Mouse (Mus musculus): ENCODE measurements at regions not wholly inside any gene's neighbourhood (a gene's known extent, or its start where the extent isn't known, plus 50 kb on each side); places are given as distances from the start of the nearest gene placed in this dataset.
A peak's percentile ranks its signal among the peaks of the same experiment; 100 is the strongest.

- no peak for TF ChIP-seq POLR2A (IDR thresholded peaks at IDR 0.05; ENCODE audit: low read depth, low read length)
- no peak for TF ChIP-seq CTCF (IDR thresholded peaks at IDR 0.05; ENCODE audit: borderline replicate concordance, insufficient read depth, low read length)
- Histone ChIP-seq H3K4me3 (ENCODE audit: insufficient read depth, low read length) (no peak overlapping the region), H3K27ac (ENCODE audit: insufficient read depth, low read length) (no peak overlapping the region), H3K4me1 (ENCODE audit: control insufficient read depth, insufficient read depth, low read length) (peaks cover 11% of the 10 kb centered on the region; the same call in 1 of the 2 replicates)
These were observed 102.7 kb upstream of the Irf2bp2 start for GRCm38 (mm10) chr8:126696346-126697010.

GRCm38 (mm10) chr8:126694370-126694769, 100.6 kb upstream of the Irf2bp2 start:
- peak overlapping the region; percentile 73 for H3K27ac ChIP-seq (ENCODE audit: insufficient read depth, low read length)
- TF ChIP-seq CTCF (IDR thresholded peaks at IDR 0.05; ENCODE audit: borderline replicate concordance, insufficient read depth, low read length): no peak
- TF ChIP-seq POLR2A (IDR thresholded peaks at IDR 0.05; ENCODE audit: low read depth, low read length): no peak
- H3K4me1 ChIP-seq (ENCODE audit: control insufficient read depth, insufficient read depth, low read length): peaks cover 11% of the 10 kb centered on the region; the same call in 1 of the 2 replicates
- H3K4me3 ChIP-seq (ENCODE audit: insufficient read depth, low read length): no peak overlapping the region

- no peak for TF ChIP-seq POLR2A (IDR thresholded peaks at IDR 0.05; ENCODE audit: low read depth, low read length)
- no peak for TF ChIP-seq CTCF (IDR thresholded peaks at IDR 0.05; ENCODE audit: borderline replicate concordance, insufficient read depth, low read length)
- Histone ChIP-seq H3K4me1 (ENCODE audit: control insufficient read depth, insufficient read depth, low read length) (peaks cover 7% of the 10 kb centered on the region; the same call in 1 of the 2 replicates), H3K4me3 (ENCODE audit: insufficient read depth, low read length) (no peak overlapping the region), H3K27ac (ENCODE audit: insufficient read depth, low read length) (no peak overlapping the region)
These were observed 99.9 kb upstream of the Irf2bp2 start for GRCm38 (mm10) chr8:126693642-126694041.

GRCm38 (mm10) chr8:126692711-126693110, 98.9 kb upstream of the Irf2bp2 start:
- TF ChIP-seq POLR2A (IDR thresholded peaks at IDR 0.05; ENCODE audit: low read depth, low read length) (no peak), CTCF (IDR thresholded peaks at IDR 0.05; ENCODE audit: borderline replicate concordance, insufficient read depth, low read length) (no peak)
- no peak overlapping the region; the same call in 1 of the 2 replicates for H3K27ac ChIP-seq (ENCODE audit: insufficient read depth, low read length)

GRCm38 (mm10) chr8:126692263-126692662, 98.5 kb upstream of the Irf2bp2 start:
- no peak overlapping the region; the same call in 1 of the 2 replicates for H3K27ac ChIP-seq (ENCODE audit: insufficient read depth, low read length)
- no peak overlapping the region for H3K4me3 ChIP-seq (ENCODE audit: insufficient read depth, low read length)
- TF ChIP-seq POLR2A (IDR thresholded peaks at IDR 0.05; ENCODE audit: low read depth, low read length) (no peak), CTCF (IDR thresholded peaks at IDR 0.05; ENCODE audit: borderline replicate concordance, insufficient read depth, low read length) (no peak)
- peaks cover 4% of the 10 kb centered on the region for H3K4me1 ChIP-seq (ENCODE audit: control insufficient read depth, insufficient read depth, low read length)

More at GRCm38 (mm10) chr8:126692711-126693110, 98.9 kb upstream of the Irf2bp2 start:
- no peak overlapping the region for H3K4me3 ChIP-seq (ENCODE audit: insufficient read depth, low read length)
- H3K4me1 ChIP-seq (ENCODE audit: control insufficient read depth, insufficient read depth, low read length): peaks cover 3% of the 10 kb centered on the region; the same call in 1 of the 2 replicates

GRCm38 (mm10) chr8:126688450-126688849, 94.7 kb upstream of the Irf2bp2 start:
- no peak for TF ChIP-seq CTCF (IDR thresholded peaks at IDR 0.05; ENCODE audit: borderline replicate concordance, insufficient read depth, low read length)
- no peak for TF ChIP-seq POLR2A (IDR thresholded peaks at IDR 0.05; ENCODE audit: low read depth, low read length)
- Histone ChIP-seq H3K27ac (ENCODE audit: insufficient read depth, low read length) (no peak overlapping the region), H3K4me3 (ENCODE audit: insufficient read depth, low read length) (no peak overlapping the region), H3K4me1 (ENCODE audit: control insufficient read depth, insufficient read depth, low read length) (peaks cover 18% of the 10 kb centered on the region)

- TF ChIP-seq POLR2A (IDR thresholded peaks at IDR 0.05; ENCODE audit: low read depth, low read length): no peak
These were observed 94.2 kb upstream of the Irf2bp2 start for GRCm38 (mm10) chr8:126688014-126688413.

GRCm38 (mm10) chr8:126686827-126687226, 93.0 kb upstream of the Irf2bp2 start:
- H3K27ac ChIP-seq (ENCODE audit: insufficient read depth, low read length): peak overlapping the region; percentile 80
- no peak overlapping the region for H3K4me3 ChIP-seq (ENCODE audit: insufficient read depth, low read length)
- no peak for TF ChIP-seq POLR2A (IDR thresholded peaks at IDR 0.05; ENCODE audit: low read depth, low read length)
- no peak for TF ChIP-seq CTCF (IDR thresholded peaks at IDR 0.05; ENCODE audit: borderline replicate concordance, insufficient read depth, low read length)
- H3K4me1 ChIP-seq (ENCODE audit: control insufficient read depth, insufficient read depth, low read length): peaks cover 18% of the 10 kb centered on the region

More at GRCm38 (mm10) chr8:126688014-126688413, 94.2 kb upstream of the Irf2bp2 start:
- peak overlapping the region; percentile 29; the same call in 1 of the 2 replicates for H3K27ac ChIP-seq (ENCODE audit: insufficient read depth, low read length)
- no peak overlapping the region for H3K4me3 ChIP-seq (ENCODE audit: insufficient read depth, low read length)
- peaks cover 18% of the 10 kb centered on the region for H3K4me1 ChIP-seq (ENCODE audit: control insufficient read depth, insufficient read depth, low read length)

GRCm38 (mm10) chr8:126685365-126685764, 91.6 kb upstream of the Irf2bp2 start:
- TF ChIP-seq POLR2A (IDR thresholded peaks at IDR 0.05; ENCODE audit: low read depth, low read length): no peak
- no peak for TF ChIP-seq CTCF (IDR thresholded peaks at IDR 0.05; ENCODE audit: borderline replicate concordance, insufficient read depth, low read length)
- no peak overlapping the region for H3K4me3 ChIP-seq (ENCODE audit: insufficient read depth, low read length)
- H3K27ac ChIP-seq (ENCODE audit: insufficient read depth, low read length): peak overlapping the region; percentile 65
- peaks cover 18% of the 10 kb centered on the region for H3K4me1 ChIP-seq (ENCODE audit: control insufficient read depth, insufficient read depth, low read length)

- TF ChIP-seq CTCF (IDR thresholded peaks at IDR 0.05; ENCODE audit: borderline replicate concordance, insufficient read depth, low read length): no peak
- peak overlapping the region; percentile 65 for H3K27ac ChIP-seq (ENCODE audit: insufficient read depth, low read length)
- no peak overlapping the region for H3K4me3 ChIP-seq (ENCODE audit: insufficient read depth, low read length)
- H3K4me1 ChIP-seq (ENCODE audit: control insufficient read depth, insufficient read depth, low read length): peaks cover 18% of the 10 kb centered on the region
These were observed 90.2 kb upstream of the Irf2bp2 start for GRCm38 (mm10) chr8:126683950-126684349.

All from embryonic fibroblast, embryonic 13.5 days (primary cell).